Mouse (Mus musculus) left cerebral cortex, postnatal 14 days (tissue): ENCODE data around the gene Pick1. TPM values are rescaled to one million over a fixed set of nuclear protein-coding genes. Genes with fewer than 3 reads are reported as not detected.
A peak's percentile ranks its signal among the peaks of the same experiment; 100 is the strongest.

Experiments
- DNase-seq, 2 experiments: peaks; one replicate each; pipeline ENCODE4 v3.0.0; 2021 to 2022; ENCODE audit warnings: low spot score in 2 of 2, mixed read lengths in 1 of 2
- intact Hi-C: fragments of 180-260 bp; cut with DNase I; formaldehyde crosslinking; loops from one replicate; pipeline ENCODE4 v1.15.1; 2025
- long read RNA-seq, 2 experiments: library from polyadenylated mRNA; stranded (forward); transcript quantifications; one replicate each; pipeline ENCODE4 v2.0.0; 2021
- total RNA-seq, 2 experiments: library from RNA; stranded (reverse); gene quantifications; 2 replicates each; pipeline ENCODE4 v1.2.3; 2021

The Pick1 gene
- total RNA-seq: 10 to 100 TPM; 52.0 to 56.4 TPM
- long read RNA-seq, experiment 1, transcript Pick1-203 (13 exons, 2,054 nt): minor isoform, 7 of 49 reads
- long read RNA-seq, experiment 1, transcript Pick1-201 (13 exons, 1,977 nt): major isoform, 29 of 49 reads
- long read RNA-seq, experiment 1, partial matches to known transcripts: 3 of 49 reads
- long read RNA-seq, experiment 1, other reads (novel, unspliced or antisense): 9 of 49 reads
- long read RNA-seq, experiment 2, transcript Pick1-203 (13 exons, 2,054 nt): minor isoform, 8 of 34 reads
- long read RNA-seq, experiment 2, transcript Pick1-201 (13 exons, 1,977 nt): major isoform, 18 of 34 reads
- long read RNA-seq, experiment 2, partial matches to known transcripts: 2 of 34 reads
- long read RNA-seq, experiment 2, other reads (novel, unspliced or antisense): 6 of 34 reads

DNA sequence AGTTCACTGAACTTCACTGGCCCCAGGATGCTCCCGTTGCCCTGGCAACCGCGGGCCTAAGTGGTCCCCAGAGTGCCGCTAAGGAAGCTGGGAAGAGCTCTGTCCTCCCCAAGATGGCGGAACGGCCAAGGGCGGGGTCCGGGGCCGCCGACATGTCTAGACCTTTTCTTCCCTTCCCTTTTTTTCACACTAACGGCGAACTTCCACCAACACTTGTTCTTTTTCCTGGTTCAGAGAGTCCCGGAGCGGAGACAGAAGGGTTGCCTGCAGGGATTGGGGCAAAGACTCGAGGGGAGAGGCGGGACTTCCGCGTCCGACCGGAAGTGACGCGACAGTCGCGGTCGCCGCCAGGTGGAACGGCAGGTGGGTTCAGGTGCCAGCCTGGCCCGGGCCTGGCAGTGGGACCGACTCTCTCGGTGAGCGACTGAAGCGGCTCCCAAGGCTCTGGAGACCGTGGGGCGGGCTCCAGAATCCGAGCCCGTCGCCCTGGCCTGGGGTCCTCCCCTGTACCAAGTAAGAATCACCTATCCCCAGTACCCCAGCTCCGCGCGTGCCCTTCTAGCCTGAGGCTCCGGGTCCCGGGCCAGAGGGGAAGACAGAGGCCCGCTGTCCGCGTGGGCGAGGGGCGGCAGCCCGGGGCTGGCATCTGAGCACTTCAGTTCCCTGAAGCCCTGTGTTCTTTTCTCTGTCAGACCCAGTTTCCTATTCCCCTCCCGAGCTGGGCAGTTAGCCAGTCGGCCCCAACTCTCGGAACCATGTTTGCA, at the start of gene Pick1, which contains the start of gene Gm49486:
TSS of gene Pick1 (plus strand) at position 116 of the 764 bp plus-strand sequence.
TSS of gene Gm49486 (plus strand) at position 334 of the 764 bp plus-strand sequence.
- DNase-seq: peak; percentile 66 to 79
- intact Hi-C loops: no loop called here

DNA sequence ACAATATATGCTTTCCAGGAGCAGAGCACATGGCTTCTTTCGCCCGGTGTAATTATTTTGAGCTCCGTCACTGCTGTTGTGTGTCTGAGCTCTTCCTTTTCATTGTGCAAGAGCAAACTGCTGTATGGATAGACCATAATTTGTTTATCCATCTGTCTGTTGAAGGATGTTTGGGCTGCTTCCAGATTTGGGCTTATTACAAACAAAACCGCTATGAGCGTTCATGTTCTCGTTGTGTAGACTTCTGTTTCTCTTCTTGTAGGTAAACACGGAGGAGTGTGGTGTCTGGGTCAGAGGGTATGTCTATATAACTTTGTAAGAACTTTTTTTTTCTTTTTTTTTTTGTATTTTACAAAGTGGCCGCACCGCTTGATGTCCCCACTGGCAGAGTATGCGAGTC, 43.8 kb upstream of the Pick1 start:
- no peak for DNase-seq
- intact Hi-C loops: no loop called here

DNA sequence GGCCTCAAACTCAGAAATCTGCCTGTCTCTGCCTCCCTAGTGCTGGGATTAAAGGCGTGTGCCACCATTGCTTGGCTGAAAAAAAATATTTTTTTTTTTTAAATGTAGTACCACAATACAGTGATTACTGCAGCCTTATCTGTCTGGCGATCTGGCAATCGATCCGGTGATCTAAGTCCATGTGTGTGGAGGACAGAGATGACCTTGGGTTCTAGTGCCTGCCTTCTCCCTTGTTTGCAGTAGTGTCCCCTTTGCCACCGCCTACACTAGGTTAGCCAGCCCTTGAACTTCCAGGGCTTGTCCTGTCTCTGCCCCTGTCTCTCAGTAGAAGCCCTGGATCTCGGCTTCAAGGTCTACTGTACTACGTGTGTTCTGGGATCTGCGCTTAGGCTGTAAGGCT, 41.2 kb upstream of the Pick1 start:
- intact Hi-C loops: no loop called here
- DNase-seq: no peak

DNA sequence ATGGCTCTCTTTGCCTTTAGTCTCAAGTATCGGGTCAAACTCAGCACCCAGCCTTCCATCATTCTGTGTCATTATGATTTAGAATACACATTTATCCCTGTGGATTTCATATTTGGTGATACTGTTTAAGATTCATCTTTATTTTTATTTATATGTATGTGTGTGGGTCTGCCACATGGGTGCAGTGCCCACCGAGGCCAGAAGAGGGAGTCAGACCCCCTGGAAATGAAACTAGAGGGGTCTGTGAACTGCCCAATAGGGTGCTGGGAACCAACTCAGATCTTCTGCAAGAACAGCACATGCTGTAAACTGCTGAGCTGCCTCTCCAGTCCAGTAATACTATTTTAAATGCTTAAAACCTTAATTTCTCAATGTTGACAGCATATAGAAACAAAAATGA, 37.5 kb upstream of the Pick1 start:
- intact Hi-C loops: no loop called here
- no peak for DNase-seq

DNA sequence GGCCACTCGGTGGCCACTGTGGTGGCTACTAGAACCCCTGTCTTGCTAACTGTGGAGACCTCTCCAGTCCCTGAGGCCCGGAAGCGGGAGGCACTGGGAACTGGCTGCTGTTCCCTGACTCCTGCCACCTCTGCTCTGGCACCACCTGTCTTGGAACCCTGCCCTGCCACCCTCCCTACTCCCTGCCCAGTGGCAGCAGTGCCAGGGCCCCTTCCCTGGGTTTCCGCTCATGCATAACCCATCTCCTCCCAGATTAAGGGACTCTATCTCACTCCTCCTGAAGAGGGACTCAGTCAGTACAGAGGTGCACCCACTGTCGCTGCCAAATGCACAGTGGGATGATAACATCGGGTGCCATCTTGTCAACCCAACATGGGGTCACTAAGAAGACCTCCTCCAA, 36.5 kb upstream of the Pick1 start:
- intact Hi-C loops: no loop called here
- DNase-seq: no peak

DNA sequence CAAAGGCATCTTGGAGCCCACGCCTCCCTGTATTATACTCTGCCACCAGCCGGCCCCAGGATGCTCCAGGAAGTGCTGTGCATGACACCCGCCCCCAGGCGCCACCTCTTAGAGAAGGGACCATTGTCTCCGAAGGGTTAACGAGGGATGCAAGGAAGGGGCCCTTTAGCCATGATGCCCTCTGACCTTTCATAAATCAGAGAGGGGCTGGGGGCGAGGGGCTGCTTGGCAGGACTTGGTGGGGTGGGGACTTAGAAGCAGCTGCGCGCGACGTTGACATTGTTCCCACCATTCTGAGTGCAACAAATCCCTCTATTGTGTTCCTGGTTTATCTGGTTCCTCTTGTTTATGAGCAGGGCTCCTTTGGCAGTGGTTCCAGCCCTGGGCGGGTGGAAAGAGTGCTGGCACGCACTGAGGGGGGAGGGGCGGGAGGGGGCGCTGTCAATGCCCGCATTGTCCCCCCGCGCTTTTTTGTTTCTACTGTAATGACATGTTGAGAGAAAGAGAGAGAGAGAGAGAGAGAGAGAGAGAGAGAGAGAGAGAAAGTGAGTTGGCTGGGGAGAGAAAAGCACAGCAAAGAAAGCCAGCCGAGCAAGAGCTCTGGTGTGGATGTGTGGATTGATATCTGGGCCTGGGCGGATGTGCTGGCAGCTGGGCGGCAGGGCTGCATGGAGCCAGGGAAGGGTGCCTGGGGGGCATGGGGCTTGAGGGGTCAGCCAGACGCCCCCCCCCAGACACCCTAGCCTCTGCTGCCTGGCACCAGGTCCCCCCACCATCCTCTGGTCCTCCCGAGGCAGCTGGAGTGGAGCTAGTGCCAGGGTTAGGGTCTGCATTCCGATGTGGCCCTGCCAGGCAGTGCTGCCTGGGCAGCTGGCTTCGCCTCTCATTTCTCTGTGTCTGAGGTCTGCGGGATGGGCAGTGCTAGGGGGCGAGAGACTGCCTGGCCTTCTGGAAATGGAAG, 35.8 kb upstream of the Pick1 start:
- peak; percentile 41 to 68 for DNase-seq
- intact Hi-C loops: no loop called here

DNA sequence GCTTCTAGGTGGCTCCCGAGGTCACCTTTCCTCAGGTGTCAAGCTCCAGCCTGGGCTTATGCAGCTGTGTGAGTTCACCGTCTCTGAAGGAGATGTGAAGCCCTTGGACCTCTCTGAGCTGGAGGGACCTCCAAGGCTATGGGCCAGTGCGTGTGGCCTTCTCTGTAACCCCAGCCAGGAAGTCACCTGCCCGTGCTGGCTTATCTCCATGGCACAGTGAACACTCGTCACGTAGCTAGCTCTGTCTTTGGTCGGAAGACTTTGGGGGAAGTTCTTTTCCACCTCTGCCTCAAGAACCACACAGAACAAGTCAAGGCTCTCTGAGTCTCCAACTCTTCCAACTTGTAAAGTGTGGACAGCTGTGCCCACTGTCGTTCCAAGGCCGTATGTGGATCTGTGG, 34.9 kb upstream of the Pick1 start:
- intact Hi-C loops: no loop called here
- DNase-seq: no peak

DNA sequence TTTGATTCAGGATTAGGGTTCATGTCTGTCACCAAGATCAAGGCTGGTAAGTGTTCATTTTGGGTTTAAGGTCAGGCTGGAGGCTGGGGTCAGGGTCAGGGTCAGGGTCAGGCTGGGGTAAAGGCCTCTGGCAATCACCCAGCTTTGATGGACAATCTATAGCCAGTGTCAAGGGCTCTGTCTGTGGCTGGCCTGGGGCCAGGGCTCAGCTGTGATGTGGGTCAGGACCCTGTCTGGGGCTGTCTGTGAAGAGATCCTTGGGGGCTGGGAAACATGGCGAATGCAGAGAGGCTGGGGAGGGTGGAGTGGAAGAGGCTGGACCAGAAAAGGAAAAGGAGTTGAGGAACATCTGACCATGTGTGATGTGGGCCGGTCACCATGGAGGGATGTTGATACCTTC, 34.0 kb upstream of the Pick1 start:
- intact Hi-C loops: no loop called here
- DNase-seq: no peak

DNA sequence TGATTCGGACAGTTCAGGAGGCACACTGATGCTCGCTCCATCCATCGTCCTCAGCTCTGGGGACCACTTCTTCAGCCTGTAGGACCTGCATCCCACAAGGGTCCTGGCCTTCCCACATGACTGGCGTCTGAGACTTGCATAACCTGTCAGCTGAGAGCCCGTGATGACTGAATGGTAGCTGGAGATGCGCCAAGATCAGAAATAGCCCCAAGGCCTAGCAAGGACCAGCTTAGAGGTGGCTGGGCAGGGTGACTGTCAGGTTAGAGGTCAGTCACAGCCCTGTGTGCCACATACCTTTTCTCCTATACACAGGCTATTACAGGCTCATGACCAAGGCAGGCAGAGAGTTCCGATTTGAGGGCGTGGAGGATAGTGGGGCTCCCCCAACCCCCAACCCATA, 33.5 kb upstream of the Pick1 start:
- intact Hi-C loops: no loop called here
- DNase-seq: no peak

DNA sequence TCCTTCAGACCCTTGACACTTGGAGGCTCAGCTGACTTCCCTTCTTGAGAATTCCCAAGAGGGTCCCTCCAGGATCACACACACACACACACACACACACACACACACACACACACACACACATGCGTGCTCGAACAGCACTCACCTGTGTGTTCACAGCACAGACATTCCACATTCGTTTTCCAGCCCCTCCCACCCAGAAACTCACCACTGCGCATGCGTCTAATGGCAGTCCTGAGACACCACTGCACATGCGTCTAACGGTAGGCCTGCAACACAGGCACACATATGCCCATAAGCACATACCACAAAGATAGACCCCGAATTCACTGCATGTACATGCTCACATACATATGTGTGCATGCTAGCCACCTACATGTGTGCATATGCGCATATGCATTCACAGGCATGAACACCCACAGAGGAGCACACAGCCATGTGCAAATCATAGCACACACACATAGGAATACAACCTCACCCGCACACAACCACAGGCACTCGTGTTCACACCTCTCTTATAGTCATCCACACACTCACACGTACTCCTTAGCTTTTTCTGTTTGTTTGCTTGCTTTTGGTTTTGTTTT, 29.5 kb upstream of the Pick1 start:
- DNase-seq: no peak
- intact Hi-C loops: no loop called here

DNA sequence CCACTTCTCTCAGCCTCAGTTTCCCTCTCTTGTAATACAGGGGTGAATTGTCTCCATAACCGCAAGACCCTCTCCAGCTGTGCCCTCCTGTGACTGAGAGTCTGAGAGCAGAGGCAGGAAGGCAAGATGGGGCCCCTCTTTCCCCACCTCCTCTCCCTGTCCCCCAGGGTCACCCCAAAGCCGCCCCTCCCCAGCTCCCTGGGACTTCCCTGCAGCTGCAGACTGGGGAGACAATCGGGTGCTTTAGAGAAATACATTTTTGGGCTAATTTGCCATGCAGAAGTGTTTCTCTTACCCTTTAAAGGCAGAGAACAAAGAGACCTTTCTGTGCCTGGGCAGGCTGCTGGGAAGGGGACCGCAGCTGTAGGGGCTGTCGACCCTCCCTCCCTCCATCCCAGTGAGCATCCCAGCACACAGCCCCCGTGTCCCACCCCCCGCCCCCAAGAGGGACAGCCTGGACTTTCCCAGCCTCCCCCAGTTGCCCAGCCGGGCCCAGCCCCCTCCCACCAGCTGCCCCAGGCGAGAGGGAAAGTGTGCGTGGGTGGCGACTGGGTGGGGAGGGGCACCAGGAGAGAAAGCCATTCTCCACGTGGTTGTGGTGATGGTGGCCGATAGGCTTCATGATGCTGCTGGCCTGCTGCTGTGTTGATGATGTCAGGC, 27.4 kb upstream of the Pick1 start:
- intact Hi-C loops: no loop called here
- DNase-seq: peak; percentile 37 to 81

DNA sequence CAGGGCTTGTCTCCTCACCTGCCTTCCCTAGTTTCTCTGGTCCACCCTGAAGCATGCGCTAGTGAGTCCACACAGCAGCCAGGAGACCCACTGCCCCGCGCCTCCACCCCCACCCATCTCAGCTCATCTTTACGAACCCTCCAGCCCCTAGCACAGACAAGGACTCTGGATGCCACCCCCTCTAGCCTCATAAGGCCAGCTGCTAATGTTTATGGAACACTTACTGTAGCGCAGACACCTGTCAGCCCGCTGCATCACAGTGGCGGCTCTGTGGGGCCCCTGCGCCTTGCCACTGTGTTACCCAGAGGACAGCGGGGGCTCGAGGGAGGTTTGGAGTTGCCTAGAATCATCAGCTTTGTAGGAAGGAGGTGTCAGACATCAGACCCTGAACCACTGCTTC, 26.4 kb upstream of the Pick1 start:
- intact Hi-C loops: no loop called here
- peak in 1 of 2 experiments; percentile 45 for DNase-seq

DNA sequence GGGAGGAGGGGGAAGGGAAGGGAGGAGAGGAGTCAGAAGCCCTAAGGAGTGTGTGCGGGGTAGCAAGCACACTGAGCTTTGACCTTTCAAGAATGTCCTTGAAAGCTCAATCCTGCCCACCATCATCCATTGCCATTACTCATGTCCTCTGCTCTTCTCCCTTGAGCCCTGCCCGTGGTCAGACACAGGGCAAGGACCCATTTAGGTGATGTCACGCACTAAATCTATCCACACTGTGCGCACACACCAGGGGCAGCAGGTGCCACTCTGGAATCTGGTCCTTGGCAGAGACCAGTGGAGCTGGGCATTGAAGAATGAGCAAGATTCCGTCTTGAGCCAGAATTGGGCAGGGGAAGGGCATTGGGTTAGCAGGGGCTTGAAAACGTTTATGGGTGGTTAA, 20.8 kb upstream of the Pick1 start:
- DNase-seq: no peak
- intact Hi-C loops: no loop called here

DNA sequence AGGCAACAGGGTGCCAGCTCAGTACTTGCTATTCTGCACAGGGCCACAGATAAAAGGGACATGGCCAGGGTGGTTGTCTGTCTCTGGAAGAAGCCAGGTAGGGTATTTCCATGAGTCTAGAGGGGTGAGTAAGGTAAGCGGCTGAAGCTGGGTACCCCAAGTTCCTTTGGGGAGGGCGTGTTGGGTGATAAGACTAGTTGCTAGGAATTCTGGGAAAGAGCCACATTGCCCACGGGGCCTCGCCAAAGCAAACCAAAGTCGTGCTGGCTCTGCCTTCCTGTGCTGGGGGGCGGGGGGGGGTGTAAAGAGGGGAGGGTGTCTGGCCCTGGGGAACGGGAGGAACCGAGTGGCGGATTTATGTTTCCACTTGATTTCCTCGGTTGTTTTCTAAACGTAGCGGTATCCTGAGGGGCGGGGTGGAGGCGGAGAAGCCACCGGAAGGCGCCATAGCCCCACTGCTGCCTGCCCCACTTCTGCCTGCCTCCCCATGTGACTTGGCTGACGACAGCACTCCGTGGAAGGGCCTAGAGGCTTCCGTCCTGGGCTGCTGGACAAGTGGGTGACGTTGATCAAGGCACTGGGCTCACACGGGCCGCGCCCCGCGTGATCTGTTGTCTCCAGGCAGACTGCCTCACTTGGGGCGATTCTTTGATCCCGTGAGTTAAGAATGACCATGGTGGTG, 20.1 kb upstream of the Pick1 start:
- no peak for DNase-seq

DNA sequence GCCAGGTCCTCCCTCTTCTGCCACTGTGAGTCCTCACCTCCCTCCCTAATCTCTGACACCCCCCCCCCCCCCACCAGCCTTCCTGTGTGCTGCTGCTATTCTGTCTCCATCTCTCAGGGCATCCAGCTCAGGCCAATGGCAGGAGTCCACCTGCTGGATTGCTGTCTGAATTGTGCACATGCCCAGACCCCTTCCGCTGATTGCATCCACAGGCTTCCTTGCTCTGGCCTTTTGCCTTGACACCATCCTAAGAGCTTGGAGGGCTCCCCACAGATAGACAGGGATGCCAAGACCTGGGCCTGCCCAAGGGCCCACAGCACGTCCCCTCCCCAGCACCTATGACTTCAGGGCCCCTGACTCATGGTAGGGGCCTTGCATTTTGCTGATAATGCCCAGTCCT, 18.6 kb upstream of the Pick1 start:
- intact Hi-C loops: loop anchor here (10.0 kb wide), 1 partner anchor 46 kb away; the partner anchor contains the start of gene Sox10
- no peak for DNase-seq

More for the DNA sequence above, 20.1 kb upstream of the Pick1 start:
- intact Hi-C loops: no loop called here

DNA sequence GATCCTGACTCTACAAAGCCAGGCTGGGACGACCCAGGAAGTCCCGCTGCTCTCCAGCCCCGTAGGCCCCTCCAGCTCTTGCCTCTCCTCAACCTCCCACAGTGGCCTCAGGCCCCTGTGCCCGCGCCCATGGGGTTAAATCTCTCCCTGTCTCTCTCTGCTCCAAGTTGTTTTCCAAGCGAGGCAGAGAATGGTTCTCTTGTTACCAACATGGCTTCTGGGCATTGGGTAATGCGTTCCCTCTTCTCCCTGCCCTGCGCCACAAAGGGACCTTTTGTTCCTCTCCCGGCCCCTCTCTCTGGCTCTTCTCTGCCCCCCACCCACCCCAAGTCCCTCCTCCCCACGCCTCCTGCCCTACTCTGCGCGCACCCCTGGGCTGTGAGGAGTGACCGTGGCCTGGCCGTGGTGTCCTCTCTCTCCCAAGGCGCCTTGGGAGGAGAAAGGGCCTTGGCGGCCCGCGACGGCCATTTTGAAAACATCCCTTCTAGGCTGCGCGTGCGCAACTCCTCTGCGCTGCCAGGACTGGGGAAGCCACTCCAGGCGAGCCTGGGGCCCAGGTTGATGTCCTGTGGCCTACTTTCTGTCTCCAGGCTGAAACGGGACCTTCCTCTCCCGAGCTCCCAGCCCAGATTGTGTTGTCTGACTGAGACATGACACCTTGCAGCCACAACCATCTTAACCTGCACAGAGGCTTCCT, 16.1 kb upstream of the Pick1 start:
- DNase-seq: no peak

DNA sequence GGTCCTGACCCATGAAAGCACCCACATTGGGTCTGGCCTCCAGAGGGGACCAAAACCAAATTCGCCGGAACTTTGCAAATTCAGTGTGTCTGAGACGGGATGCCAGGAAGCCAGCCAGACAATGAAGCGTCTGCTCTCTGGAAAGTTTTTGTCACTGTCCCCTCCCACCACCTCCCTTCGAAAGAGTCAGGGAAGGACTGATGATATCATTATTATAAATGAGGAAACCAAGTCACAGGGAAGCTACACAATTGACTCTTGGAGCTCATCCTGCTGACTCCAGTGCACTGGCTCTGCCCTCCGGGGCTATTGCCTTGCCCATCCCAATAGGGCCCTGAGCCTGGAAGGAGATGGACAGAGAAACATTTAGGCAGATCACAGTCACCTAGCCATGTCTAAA, 15.4 kb upstream of the Pick1 start:
- intact Hi-C loops: loop anchor here (10.0 kb wide), 1 partner anchor 49 kb away; the partner anchor contains the start of gene Sox10
- no peak for DNase-seq

More for the DNA sequence above, 16.1 kb upstream of the Pick1 start:
- intact Hi-C loops: loop anchor here (10.0 kb wide), 1 partner anchor 48 kb away; the partner anchor contains the start of gene Sox10
